Mouse (Mus musculus) midbrain, postnatal 0 days (tissue): ENCODE data around the gene Scaf4. TPM values are rescaled to one million over a fixed set of nuclear protein-coding genes. Genes with fewer than 3 reads are reported as not detected.
"Not testable (repeated sequence)": the region's sequence is repeated elsewhere in the genome, so short reads cannot be mapped to it uniquely, and the experiment has no call there.

Source experiments
- ATAC-seq: fragments of 200-750 bp; cut with Nextera tagmentation; 2 replicates; pipeline ENCODE4 v1.8.0; 2017; ENCODE audit warnings: moderate number of reproducible peaks, mild to moderate bottlenecking, moderate TSS enrichment, moderate library complexity; ENCODE audit not compliant: low FRiP score
- DNase-seq: peaks from one replicate; pipeline ENCODE4 v3.0.0-alpha.2; 2015; ENCODE audit warnings: low spot score
- H3K27ac ChIP-seq: fragments of 300-500 bp; sonication (generic); 2 replicates; pipeline ENCODE4 v1.5.1; 2014; ENCODE audit warnings: low read depth, mild to moderate bottlenecking, low read length, mixed read lengths
- H3K27me3 ChIP-seq: fragments of 300-500 bp; sonication (generic); 2 replicates; pipeline ENCODE4 v1.6.1; 2014; ENCODE audit warnings: low read length, control low read depth, mixed read lengths; ENCODE audit not compliant: insufficient read depth
- H3K36me3 ChIP-seq: fragments of 300-500 bp; sonication (generic); 2 replicates; pipeline ENCODE4 v1.6.1; 2014; ENCODE audit warnings: low read length, control low read depth, mixed read lengths; ENCODE audit not compliant: insufficient read depth
- H3K4me1 ChIP-seq: fragments of 300-500 bp; sonication (generic); 2 replicates; pipeline ENCODE4 v1.6.1; 2014; ENCODE audit warnings: mild to moderate bottlenecking, control low read depth, antibody characterized with exemption, low read length, mixed read lengths; ENCODE audit not compliant: insufficient read depth
- H3K4me2 ChIP-seq: fragments of 300-500 bp; sonication (generic); 2 replicates; pipeline ENCODE4 v1.6.1; 2014; ENCODE audit warnings: low read depth, mild to moderate bottlenecking, low read length, mixed read lengths; ENCODE audit not compliant: poor library complexity, severe bottlenecking
- H3K4me3 ChIP-seq: fragments of 300-500 bp; sonication (generic); 2 replicates; pipeline ENCODE4 v1.5.1; 2014; ENCODE audit warnings: low read depth, mild to moderate bottlenecking, low read length, moderate library complexity
- H3K9ac ChIP-seq: fragments of 300-500 bp; sonication (generic); replicated peaks from 2 replicates; pipeline ENCODE4 v1.6.1; 2014; ENCODE audit warnings: mild to moderate bottlenecking, low read length, moderate library complexity, mixed read lengths; ENCODE audit not compliant: poor library complexity, severe bottlenecking
- H3K9me3 ChIP-seq: fragments of 300-500 bp; sonication (generic); 2 replicates; pipeline ENCODE4 v1.6.1; 2016; ENCODE audit warnings: low read length, control low read depth
- CTCF ChIP-seq: IDR thresholded peaks from 2 replicates; pipeline ENCODE4 v1.5.1; 2016; ENCODE audit warnings: antibody characterized with exemption, mild to moderate bottlenecking
- WGBS: fragments of 180-500 bp; shearing (Covaris S2); extraction: QIAGEN DNeasy Blood & Tissue Kit; methylation state at CpG from one replicate; pipeline ENCODE4 v1.1.7; 2014; 5-methylcytosine and 5-hydroxymethylcytosine counted together
- polyA plus RNA-seq: library from polyadenylated mRNA; unstranded; fragments of >200 nt; fragmentation: Nextera tagmentation; extraction: Ambion mirVana; gene quantifications from 2 replicates; pipeline ENCODE4 v1.2.1, GENCODE M21; 2015
- total RNA-seq: library from RNA; depleted of rRNA; stranded (reverse); fragments of >200 nt; gene quantifications from 2 replicates; pipeline ENCODE4 v1.2.3, GENCODE M21; 2014

Scaf4 gene
- total and polyA plus RNA-seq, 2 experiments from 2014 or later, result 10.7 to 17.9 TPM

DNA sequence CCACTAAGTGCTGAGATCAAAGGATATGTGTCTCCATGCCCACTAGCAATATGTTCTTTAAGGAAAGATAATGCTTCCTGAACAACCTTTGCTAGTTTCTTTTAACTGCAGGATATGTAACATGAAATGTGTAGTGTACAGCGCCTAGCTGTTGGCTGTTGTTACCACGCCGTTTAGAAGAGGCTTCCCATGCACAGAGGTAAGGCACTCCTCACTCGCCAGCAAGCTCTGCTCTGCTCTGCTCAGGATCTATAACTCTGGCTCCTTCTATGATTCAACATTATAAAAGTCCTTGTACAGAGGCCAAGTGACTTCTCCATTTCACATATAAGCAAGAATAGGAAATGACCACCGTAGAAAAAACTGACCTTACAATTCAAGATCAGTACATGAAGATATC, 24.7 kb downstream of the Scaf4 start:
- H3K9me3 ChIP-seq, result no peaks in the 10 kb centered on the region
- H3K4me2 ChIP-seq, result no peak overlapping the region
- no peak for DNase-seq
- H3K4me1 ChIP-seq, result no peaks in the 10 kb centered on the region
- WGBS, result 87% methylated on average over 5 of the region's 5 CpGs
- H3K27me3 ChIP-seq, result no peaks in the 10 kb centered on the region
- TF ChIP-seq CTCF, result no peak
- H3K4me3 ChIP-seq, result no peak overlapping the region
- no peak overlapping the region for H3K27ac ChIP-seq
- H3K9ac ChIP-seq, result no peak overlapping the region
- no peak for ATAC-seq
- H3K36me3 ChIP-seq, result peaks cover 34% of the 10 kb centered on the region

GRCm38 (mm10) chr16:90258950-90259349, 25.4 kb downstream of the Scaf4 start:
- no peak overlapping the region for H3K4me3 ChIP-seq
- DNase-seq (no peak), ATAC-seq (no peak)
- no peak overlapping the region for H3K4me2 ChIP-seq
- H3K9me3 ChIP-seq, result no peaks in the 10 kb centered on the region
- no peaks in the 10 kb centered on the region for H3K4me1 ChIP-seq
- H3K27me3 ChIP-seq, result no peaks in the 10 kb centered on the region
- TF ChIP-seq CTCF, result no peak
- H3K27ac ChIP-seq, result no peak overlapping the region
- H3K36me3 ChIP-seq, result peaks cover 34% of the 10 kb centered on the region
- H3K9ac ChIP-seq, result no peak overlapping the region
- WGBS, result 89% methylated on average over 7 of the region's 7 CpGs

DNA sequence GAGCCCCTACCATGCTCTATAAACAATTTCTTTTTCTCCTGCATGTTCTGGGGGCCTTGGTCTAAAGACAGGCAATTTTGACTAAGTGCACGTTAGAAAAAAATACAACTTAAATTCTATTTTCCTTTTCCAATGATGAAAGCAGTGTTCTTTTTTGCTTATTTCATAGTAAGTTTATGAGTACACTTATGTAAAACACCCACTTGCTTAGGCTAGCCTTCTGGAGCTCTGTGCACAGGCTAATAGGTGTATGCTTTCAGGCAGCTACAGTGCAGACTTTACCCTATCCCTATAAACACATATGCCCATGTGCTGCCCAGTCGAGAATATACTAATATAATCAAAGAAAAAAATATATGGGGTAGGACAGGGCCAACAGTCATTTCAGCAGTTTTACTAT, 31.8 kb downstream of the Scaf4 start:
- Histone ChIP-seq H3K9ac (no peak overlapping the region), H3K36me3 (peaks cover 46% of the 10 kb centered on the region), H3K4me1 (no peaks in the 10 kb centered on the region), H3K27me3 (no peaks in the 10 kb centered on the region), H3K4me2 (no peak overlapping the region), H3K9me3 (no peaks in the 10 kb centered on the region), H3K4me3 (no peak overlapping the region), H3K27ac (no peak overlapping the region)
- WGBS, result 92% methylated on average over 2 of the region's 2 CpGs
- no peak for DNase-seq
- no peak for TF ChIP-seq CTCF
- no peak for ATAC-seq

GRCm38 (mm10) chr16:90251256-90251655, 33.0 kb downstream of the Scaf4 start:
- not testable (repeated sequence) for H3K4me3 ChIP-seq, ATAC-seq, DNase-seq, H3K27me3 ChIP-seq, H3K4me2 ChIP-seq, H3K9me3 ChIP-seq, H3K4me1 ChIP-seq, H3K27ac ChIP-seq, H3K9ac ChIP-seq
- H3K36me3 ChIP-seq, result peaks cover 41% of the 10 kb centered on the region
- 89% methylated on average over 3 of the region's 3 CpGs for WGBS

DNA sequence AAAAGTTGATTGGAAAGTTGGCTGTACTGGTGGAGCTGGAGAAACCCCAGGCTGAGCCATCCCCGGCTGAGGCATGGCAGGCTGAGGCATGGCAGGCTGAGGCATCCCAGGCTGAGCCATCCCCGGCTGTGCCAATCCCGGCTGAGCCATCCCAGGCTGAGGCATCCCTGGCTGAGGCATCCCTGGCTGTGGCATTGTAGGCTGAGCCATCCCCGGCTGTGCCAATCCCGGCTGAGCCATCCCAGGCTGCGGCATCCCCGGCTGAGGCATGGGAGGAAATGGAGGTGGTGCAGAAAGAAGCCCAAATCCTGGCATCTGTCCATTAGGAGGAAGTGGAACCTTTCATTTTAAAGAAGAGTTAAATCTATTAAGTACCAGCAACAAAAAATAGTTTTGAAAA, 34.2 kb downstream of the Scaf4 start:
- Histone ChIP-seq H3K9ac (no peak overlapping the region), H3K4me2 (no peak overlapping the region), H3K27ac (no peak overlapping the region), H3K4me1 (no peaks in the 10 kb centered on the region), H3K36me3 (peaks cover 45% of the 10 kb centered on the region), H3K4me3 (no peak overlapping the region), H3K9me3 (no peaks in the 10 kb centered on the region), H3K27me3 (no peaks in the 10 kb centered on the region)
- WGBS, result 88% methylated on average over 7 of the region's 7 CpGs
- DNase-seq (no peak), ATAC-seq (no peak)
- no peak for TF ChIP-seq CTCF

DNA sequence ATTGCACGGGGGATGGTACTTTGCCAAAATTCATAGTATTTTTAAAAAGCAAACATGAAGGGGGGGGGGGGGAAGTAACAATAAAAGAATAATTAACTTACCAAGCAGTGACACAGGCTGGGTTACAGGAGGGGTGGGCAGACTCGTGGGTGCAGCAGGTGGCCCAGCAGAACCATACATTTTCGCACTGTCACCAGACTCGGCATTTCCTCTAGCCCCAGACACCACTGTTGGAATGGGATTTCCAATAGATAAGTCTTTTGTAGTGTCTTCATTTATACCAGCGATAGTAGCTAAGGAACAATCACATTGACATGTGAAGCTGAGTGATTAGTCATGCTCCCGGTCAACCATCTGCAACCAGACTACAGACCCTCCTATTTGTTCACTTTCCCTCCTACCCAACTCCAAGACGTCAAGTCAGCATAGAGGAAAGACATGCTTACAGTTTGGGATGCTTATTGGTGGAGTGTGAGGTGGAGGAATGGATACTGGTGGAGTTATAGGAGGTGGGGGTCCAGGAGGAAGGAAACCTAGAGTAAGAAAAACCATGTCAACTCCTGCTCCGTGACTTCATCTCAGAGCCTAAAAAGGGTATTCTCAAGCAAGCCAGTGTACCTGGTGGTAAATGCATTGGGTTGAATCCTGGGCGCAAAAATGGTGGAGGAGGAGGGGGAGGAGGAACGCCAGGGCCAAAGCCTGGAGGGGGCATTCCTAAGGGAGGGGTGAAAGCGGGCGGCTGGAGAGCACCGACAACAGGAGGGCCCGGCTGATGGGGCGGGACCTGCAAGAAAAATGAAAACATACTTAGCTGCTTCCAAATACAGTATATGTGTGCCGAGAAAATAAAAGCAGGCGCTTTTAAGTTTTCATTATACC, 41.6 kb downstream of the Scaf4 start:
- DNase-seq, result no peak
- TF ChIP-seq CTCF, result no peak
- Histone ChIP-seq H3K4me1 (no peaks in the 10 kb centered on the region), H3K4me2 (no peak overlapping the region), H3K9me3 (no peaks in the 10 kb centered on the region), H3K27ac (no peak overlapping the region), H3K4me3 (no peak overlapping the region), H3K36me3 (peaks cover 52% of the 10 kb centered on the region), H3K27me3 (no peaks in the 10 kb centered on the region), H3K9ac (no peak overlapping the region)
- ATAC-seq, result no peak
- 68% methylated on average over 17 of the region's 17 CpGs for WGBS
